Mouse (Mus musculus): ENCODE data around the gene Arvcf.

Gene Arvcf

DNA sequence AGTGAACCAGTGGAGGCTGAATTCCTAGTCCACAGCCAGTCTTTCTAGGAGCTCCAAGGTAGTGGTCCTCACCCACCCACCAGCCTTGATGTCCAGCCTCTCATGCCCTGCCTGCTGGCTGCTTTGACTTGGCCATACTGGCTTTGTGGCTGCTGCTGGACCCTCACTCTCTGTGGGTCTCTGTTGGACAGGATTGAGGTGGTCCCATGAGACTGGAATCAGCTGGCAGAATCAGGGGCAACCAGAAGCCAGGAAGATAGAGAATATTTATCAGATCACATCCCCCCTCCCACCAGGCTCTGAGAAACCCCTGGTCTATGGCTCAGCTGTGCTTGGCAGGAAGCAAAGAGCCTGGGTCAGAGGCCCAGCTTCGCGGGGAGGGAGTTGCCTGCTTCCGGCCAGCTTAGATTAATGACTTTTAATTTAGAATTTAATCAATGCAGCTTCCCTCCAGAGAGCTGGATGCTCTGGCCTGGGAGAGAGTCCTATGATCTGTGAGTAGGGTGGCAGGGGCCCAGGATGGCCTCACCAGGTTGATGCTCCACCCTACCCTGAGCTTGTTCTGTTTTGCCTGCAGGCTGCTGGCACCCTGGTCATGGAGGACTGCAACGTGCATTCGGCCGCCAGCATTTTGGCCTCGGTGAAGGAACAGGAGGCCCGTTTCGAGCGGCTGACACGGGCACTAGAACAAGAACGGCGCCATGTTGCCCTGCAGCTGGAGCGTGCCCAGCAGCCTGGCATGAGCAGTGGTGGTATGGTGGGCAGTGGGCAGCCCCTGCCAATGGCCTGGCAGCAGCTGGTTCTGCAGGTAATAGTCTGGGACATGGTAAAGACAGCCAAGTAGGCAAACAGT is 40.8 kb downstream of the Arvcf start:
- no peak for DNase-seq (ENCODE audit: low spot score)

DNA sequence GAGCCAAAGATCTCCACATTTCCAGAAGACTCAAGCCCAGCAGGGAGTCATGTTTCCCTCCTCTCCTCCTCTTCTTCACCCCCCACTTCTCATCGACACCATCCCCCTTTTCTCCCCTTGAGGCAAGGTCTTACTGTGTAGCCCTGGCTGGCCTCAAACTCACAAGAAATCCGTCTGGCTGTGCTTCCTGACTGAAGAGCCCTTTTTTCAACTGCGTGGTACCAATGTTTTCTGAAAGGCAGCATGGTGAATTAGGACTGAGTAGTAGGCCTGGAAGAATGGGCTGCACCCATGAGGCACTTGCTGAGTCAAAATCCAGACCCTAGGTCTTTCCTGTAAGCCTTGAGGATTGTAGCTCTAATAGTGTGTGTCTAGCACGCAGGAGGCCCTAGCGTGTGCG is 42.4 kb downstream of the Arvcf start:
- DNase-seq (ENCODE audit: low spot score): no peak

DNA sequence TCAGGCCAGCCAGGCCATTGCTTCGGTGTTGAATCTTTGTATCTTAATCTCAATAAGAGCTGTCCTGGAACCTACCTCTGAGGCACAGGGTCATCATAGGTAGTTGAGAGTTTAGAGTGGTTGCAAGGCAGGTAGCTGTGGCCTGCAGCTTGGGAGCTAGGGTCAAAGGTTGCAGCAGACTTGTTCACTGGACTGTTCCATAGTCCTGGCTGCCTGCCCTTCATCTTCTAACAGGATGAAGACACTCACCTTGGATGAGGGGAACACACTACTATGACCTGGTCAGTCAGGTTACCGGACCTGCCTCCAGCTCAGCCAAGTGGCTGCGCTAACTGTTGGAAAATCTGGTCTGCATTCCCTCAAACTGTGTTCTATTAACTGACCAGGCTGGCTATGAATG is 43.1 kb downstream of the Arvcf start:
- no peak for DNase-seq (ENCODE audit: low spot score)

DNA sequence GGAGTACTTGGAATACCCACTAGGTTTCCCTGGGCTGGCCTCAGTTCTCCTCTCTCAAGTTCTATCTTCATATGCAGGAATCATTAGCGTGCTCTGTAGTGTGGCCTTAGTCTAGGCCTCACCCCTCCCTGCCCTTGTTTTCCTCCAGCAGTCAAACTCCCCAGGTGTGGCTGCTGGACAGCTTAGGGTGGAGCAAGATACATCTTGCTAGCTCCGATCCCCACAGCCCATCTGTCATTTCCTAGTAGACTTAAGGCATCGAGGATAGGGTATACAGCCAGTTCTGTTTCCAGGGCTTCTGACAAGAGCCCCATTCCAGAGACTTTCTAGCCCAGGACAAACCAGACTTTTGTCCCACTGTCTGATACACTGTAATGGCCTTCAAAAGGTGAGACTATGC is 43.7 kb downstream of the Arvcf start:
- DNase-seq (ENCODE audit: low spot score): no peak

DNA sequence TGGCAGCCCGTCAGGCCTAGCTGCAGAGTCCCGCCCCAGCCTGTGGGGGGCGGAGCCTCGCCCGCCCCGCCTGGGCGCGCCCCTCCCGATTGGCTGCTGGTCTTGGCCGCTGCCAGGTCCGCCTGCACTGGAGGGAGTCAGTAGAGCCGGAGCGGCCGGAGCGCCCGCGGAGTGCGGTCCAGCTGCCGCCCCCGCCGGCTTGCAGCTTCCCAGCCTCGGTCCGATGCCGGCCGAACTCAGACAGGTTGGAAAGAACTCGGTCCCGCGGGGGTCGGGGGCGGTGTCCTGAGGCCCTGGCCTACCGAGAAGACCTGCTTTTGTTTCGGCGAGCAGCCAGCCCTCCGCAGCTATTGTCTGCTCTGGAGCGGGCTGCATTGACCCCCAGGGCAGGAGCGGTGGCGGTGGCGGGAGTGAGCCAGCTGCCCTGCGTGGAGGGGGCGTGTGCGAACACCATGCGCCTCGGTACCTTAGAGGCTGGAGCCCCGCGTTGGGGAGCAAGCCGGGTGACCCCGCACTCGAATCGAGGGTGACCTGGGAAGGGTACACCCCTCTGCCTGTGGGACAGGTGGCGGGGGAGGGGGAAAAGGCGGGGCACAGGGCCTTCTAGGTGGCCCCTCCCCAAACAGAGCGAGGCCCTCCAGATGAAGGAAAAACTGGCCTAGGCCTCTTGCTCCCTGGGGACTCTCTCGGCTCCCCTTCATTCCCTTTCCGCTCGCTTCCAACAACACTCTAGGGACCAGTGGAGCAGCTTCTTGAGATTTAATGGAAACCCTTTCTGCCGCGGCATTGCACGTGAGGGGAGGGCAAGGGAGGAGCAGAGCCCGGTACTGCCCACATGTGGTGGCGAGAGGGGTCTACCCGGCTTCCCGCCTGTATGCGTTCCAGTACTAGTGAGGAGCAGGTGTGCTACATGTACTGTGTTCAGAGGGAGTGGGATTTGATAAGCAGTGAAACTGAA is 44.8 kb downstream of the Arvcf start:
- DNase-seq (ENCODE audit: low spot score): peak; percentile 83

DNA sequence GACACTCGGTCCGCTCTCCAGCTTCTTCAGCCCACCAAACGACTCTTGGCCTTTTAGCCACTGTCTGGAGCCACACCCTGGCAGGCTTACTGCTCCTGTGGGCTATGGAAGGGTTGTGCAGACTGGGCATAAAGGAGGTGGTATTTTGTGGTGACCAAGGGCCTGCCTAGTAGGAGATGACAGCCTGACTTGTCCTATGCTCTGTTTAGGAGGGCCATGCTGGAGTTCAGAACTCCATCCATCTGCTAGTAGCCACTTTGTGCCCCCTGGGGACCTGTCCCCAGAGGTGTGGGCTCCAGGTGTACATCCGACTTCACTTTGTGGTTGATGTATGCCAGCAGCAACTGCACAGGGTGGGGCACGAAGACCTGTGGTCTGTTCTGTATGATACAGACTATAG is 45.6 kb downstream of the Arvcf start:
- no peak for DNase-seq (ENCODE audit: low spot score)

DNA sequence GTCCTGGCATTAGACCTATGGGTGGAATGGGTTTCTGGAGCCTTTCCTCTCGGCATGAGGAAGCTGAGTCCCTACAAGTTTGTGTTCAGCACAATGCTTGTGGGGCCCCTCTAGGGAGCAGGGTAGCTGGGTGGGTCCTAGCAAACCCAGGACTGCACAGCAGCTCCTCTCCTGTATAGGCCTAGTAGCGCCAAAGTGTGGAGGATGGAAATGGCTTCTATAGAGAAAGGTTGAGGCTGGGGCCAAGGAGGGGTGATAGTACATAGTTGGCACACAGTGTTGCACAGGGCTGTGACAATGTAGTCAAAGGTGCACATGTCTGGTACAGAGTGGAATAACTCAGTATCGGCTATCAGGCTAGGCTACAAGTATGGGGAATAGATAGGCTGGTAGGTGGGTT is 46.1 kb downstream of the Arvcf start:
- no peak for DNase-seq (ENCODE audit: low spot score)

DNA sequence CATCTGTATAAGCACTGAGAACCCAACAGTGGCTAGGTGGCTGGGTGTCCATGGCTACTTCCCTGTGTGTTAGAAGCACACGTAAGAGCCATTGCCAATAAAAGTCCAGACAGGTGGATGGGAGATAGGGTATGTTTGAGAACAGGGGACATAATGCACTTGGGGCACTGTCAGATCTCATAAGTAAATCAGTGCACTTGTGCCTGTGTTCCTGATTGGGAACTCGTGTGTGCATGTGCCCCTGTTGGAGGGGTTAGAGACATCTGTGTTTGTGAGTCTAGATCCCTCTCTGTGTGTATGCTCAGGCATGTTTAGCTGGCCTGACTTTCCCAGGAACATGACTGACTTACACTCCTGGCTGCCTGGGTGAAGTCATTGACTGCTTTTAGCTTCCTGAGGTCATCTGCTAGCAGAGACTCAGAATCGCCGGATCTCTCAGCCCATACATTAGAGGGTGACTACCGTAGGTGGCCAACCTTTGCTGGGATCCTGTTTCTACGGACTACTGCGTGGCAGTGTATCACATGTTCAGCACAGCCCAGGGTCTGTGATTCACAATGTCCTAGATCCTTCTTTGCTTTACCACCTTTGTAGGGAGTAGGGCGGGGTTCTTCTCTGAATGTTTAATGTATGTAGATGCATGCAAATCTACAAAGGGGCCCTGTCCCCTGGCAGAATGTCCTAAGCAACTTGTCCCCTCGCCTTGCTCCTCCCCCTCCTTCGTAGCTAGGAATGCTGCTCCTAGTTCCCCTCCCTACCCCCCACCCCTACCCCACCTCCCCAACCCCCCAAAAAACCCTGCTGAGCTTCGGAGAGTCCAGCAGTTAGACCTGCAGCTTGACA is 47.0 kb downstream of the Arvcf start:
- no peak for DNase-seq (ENCODE audit: low spot score)

DNA sequence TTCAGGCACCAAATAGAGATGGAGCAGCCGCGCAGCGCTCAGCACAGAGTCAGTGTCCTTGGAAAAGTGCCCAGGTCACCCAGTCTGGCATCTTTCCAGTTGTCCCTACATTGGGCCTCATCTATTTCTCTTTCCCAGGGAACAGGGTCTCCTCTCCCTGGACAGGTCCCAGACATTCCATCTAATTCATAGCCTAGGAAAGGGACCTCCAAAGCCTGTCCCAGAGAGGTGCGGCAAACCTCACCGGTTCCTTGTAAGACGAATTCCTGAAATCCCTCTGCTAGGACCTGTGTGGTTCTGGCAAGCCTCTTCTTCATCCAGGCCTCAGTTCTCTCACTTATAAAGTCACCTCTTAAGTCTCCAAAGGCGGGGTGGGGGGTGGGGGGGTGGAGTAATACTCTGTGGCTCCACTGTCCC is 47.6 kb downstream of the Arvcf start:
- DNase-seq (ENCODE audit: low spot score): no peak

DNA sequence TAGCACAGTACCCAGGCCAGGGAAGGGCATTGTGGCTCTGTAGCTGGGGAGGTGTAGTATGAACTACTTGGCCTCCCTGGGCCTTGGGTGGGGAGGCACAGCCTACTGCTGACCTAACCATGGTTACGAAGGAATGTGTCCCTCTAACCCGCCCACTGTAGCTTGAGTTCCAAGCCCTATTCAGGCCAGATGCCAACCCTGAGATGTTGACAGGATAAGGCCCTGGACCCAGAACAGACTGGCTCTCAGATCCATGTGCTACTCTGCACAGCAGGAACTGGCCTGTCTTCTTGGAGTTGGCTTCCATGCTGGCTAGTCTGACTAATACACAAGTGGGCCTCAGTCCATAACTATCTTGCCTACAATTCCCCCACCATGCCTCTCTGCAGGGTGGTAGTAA is 48.2 kb downstream of the Arvcf start:
- no peak for DNase-seq (ENCODE audit: low spot score)

DNA sequence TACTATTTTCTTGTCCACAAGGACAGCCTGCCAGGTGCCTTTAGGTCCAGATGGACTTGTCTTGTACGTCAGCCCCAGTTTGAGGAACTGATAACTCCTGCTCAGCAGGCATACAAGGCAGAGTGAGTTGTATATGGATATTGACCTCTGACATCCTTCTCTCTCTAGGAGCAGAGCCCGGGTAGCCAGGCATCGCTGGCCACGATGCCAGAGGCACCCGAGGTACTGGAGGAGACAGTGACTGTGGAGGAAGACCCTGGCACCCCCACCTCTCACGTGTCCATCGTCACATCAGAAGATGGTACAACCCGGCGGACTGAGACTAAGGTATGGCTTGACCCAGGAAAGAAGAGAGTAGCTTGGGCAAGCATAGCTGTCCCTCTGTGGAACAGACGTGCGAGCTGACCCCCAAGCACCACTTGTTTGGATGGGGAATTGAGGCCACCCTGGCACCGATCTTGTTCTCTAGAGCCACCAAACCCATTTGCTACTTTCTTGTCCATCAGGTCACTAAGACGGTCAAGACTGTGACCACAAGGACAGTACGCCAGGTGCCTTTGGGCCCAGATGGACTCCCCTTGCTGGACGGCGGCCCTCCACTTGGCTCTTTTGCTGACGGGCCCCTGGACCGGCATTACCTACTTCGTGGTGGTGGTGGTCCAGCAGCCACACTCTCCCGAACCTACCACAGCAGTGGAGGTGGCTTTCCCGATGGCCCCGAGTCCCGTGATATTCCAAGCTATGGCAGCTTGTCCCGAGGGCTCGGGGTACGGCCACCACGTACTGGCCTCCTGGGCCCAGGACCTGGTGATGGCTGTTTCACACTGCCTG is 49.0 kb downstream of the Arvcf start:
- no peak for DNase-seq (ENCODE audit: low spot score)

DNA sequence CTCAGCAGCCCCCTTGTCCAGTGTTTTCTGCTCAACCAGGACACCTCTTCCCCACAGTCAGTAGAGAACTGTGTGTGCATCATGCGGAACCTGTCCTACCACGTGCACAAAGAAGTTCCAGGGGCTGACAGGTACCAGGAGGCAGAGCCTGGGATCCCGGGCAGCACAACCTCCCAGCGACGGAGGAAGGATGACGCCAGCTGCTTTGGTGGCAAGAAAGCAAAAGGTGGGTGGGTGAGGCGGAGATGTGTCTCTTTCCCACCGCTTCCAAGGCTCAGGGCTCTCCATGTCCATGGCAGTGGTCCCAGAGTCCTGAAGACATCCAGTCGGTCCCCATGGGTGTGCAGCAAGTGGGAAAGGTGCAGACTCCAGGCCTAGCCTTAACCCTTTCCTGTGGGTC is 52.0 kb downstream of the Arvcf start:
- DNase-seq (ENCODE audit: low spot score): no peak

DNA sequence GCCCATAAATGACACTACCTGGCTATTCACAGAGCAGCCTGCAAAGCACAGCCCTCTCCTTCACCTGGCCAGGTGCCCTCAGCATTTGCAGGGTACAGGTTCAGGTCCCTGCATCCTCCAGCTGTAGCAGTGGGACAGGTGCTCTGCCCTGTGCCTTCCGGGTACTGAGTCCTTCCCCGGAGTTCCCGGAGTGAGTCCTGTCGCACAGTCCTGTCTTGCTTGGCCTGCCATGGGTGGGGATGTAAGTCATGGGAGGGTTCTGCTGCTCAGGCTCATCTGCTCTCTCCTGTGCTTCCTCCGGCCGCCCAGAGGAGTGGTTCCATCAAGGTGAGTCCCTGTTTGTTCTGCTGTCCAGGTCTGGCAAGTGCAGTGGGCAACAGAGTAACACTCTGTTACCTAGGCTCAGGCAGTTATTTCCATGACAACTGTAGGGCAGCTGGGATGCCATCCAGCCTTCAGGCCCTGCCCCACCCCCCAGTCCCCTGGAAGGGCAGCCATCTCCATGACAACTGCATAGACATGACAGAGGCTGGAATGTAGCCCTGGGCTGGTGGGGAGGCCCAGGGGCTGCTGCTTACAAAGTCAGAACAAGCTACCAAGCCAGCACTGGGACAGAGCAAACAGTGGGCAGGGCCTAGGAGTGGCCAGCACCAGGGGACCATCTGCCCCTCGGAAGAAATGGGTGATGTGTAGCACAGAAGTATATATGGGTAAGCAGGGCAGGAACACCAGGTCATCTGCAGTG is 52.7 kb downstream of the Arvcf start:
- no peak for DNase-seq (ENCODE audit: low spot score)

DNA sequence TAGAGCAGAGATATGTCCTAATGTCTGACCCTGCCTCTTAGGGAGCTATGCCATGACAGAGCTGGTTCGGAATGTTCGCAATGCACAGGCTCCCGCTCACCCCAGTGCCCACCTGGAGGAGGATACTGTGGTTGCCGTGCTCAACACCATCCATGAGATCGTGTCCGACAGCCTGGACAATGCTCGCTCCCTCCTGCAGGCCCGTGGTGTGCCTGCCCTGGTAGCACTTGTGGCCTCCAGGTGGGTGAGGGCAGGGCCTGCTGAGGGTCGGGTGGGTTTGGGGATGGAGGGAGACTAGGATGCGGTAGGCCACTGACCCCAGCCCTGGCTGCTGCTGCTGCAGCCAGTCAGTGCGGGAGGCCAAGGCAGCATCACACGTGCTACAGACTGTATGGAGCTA is 55.3 kb downstream of the Arvcf start:
- no peak for DNase-seq (ENCODE audit: low spot score)

DNA sequence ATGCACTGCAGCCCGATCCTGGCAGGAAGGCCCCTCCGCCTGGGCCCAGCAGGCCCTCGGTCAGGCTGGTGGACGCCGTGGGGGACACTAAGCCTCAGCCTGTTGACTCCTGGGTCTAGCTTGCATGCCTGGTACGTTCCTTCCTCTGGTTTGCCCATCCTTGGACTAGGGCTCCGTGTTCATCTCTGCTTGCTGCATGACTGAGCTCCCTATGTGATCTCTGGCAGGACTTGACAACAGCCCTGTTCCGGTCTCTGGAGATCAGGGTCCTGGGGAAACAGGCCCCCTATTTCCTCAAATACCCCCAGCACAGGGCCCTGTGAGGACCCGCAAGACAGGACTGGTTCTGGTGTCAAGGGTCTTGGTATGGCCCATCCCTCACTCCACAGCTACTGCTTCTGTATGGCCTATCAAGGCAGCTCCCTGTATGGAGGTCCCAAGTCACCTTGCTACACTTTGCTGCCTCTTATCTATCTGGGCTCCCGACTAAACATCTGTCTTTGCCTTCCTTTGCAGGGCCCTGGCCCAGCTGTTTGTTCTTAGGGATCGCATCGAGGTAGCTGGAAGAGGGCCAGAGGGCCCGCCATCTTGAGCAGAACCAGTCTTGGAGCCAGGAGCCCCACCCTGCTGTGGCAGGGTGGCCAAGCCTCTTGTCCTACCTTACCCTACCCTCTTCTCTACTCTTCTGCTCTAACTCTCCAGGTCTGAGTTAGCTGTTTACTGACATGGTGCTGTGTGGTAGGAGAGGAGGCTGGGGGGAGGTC is 57.3 kb downstream of the Arvcf start:
- DNase-seq (ENCODE audit: low spot score): no peak

DNA sequence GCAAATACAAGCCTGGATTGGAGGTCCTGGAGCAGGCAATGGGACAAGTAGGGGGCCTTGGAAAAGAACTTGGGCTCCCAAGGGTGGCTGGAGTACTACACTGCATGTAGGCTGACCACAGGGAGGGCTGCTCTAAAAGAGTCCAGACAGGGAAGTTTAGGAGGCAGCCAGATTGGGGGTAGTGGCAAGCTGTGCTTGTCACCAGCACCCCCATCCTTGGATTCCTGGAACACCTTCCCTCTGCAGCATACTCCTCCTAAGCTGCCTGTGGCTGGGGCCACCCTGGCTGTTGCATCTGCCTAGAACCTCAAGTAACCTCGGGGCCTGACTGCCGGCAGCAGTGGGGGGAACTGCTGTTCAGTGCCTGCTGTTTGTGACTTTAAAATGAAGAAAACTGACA is 57.9 kb downstream of the Arvcf start:
- no peak for DNase-seq (ENCODE audit: low spot score)

DNA sequence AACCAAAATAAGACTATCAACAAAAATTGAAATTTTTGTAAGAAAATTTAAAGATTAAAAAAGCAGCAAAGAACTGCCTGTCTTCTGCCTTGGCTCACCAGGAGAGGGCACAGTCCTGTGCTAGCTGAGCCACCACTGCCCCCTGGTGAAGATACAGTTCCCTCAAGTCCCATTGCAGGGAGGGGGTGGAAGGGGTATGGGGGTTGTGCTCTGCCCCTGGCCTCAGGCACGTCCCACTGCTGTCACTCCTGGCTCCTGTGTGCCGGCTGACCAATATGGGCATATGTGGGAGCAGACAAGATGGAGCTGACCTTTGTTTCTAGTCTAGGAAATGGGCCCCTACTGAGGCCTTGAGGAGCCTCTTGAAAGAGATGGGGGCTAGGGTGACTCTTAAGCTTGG is 58.3 kb downstream of the Arvcf start:
- DNase-seq (ENCODE audit: low spot score): no peak

DNA sequence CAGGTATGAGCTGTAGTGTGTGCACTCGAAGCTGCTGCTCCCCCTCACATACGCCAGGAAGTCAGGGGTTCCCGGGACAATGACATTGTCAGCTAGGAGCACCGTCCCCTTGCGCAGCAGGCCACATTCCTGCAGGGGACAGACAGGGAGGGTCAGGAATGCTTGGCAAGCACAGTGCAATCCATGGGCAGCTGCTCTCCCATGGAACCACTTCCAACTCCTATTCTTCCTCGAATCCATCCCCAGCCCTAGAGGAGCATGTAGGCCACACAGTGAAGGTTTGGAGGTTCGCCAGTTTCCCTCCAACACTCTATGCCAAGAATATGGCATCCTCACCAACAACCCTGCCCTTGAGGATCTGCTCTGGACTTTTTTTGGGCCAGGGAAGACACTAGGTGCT is 59.9 kb downstream of the Arvcf start:
- DNase-seq (ENCODE audit: low spot score): no peak

DNA sequence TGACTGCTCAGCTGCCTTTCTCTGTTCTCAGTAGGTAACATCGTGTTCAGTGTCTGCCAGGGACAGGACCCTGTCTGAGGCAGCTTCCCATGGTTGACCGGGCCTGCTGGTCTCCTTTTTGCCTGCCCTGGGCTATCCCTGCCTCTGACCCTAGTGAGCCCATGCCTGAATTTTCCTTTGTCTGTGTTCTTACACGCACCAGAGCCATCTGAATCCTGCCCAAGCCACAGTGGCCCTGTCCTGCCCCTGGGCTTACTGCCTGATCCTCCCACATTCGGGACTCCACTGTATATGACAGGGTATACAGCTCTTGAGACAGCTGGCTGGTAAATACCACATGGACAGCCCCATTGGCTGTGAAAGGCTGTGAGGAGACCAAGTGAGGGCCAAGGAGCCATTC is 61.8 kb downstream of the Arvcf start:
- DNase-seq (ENCODE audit: low spot score): no peak

DNA sequence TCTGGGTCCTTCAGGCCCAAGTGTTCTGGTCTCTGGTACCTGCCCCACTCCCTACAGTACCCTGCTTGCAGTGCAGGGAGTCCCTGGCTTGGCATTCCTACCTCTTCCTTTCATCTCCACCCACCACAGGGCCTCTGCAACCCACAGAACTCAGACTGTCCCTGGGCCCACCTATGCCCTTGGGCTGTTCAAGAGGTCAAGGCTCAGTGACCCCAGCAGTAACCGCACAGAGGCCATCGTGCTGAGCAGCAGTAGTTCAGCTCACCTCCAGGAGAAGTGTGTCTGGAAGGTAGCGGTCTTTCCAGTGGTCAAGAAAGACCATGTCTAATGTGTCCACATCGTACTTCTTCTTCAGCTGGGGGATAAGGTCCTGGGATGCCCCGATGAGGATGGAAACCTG is 62.4 kb downstream of the Arvcf start:
- no peak for DNase-seq (ENCODE audit: low spot score)
